Mouse (Mus musculus): Measurements from ENCODE around the gene Kmt2c. TPM values are rescaled to one million over a fixed set of nuclear protein-coding genes. Genes with fewer than 3 reads are reported as not detected.

Kmt2c gene
- polyA plus RNA-seq, 1 experiment from 2014 or later: 10.5 TPM

DNA sequence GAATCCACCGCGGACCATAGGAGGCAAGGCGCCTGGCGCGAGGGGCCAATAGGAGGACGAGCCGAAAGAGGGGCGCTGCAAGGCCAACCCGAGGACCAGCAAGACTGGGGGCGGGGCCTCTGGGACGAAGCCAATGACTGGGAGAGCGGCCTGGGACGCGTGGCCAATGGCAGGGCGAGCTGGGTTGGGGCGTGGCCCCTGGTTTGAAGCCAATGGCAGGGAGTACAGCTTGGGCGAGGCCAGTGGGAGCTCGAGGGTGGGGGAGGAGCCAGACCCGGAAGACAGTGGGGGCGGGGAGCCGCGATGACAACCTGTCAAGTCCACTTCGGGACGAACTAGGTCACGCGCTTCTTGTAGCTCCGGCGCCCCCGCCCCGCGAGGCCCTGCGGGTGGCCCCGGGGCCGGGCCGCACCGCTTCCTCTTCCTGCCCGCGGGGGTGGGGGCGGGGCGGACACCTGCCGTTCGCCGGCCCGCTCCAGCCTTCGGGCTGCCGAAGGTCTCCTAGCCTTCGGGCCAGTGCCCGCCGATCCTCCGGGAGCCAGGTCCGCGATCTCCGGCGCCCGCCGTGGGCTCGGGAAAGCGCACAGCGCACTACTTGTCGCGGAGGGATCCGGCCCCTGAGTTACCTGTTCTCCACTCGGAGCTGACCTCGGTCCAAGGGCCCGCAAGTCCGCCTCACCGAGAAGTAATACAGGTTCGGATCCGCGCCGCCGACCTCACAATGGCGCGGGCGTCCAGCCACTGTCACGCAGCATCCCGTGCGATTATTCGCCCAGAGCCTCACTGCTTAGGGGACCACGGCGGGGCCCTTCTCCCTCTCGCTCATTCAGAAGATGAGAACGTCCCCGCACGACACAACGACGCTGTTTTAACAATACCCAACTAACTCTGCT lies 31.2 kb upstream of the Kmt2c start:
- under 1% methylated on average over 87 of the region's 87 CpGs for WGBS
- H3K27ac ChIP-seq: peak overlapping the region; percentile 98
- no peaks in the 10 kb centered on the region for H3K9me3 ChIP-seq
- no peaks in the 10 kb centered on the region for H3K27me3 ChIP-seq (ENCODE audit: insufficient read depth, poor library complexity, severe bottlenecking)
- H3K4me1 ChIP-seq: peaks cover 20% of the 10 kb centered on the region
- DNase-seq (ENCODE audit: low spot score): peak; percentile 100
- H3K4me3 ChIP-seq: peak overlapping the region; percentile 77
- H3K36me3 ChIP-seq: no peaks in the 10 kb centered on the region

- Histone ChIP-seq H3K4me3 (peak overlapping the region; percentile 77), H3K27me3 (ENCODE audit: insufficient read depth, poor library complexity, severe bottlenecking) (no peaks in the 10 kb centered on the region), H3K27ac (peak overlapping the region; percentile 98), H3K9me3 (no peaks in the 10 kb centered on the region), H3K4me1 (peaks cover 20% of the 10 kb centered on the region), H3K36me3 (no peaks in the 10 kb centered on the region)
- WGBS: 6% methylated on average over 22 of the region's 22 CpGs
- no peak for DNase-seq (ENCODE audit: low spot score)
Observed at GRCm38 (mm10) chr5:25528851-25529528, 30.4 kb upstream of the Kmt2c start.

DNA sequence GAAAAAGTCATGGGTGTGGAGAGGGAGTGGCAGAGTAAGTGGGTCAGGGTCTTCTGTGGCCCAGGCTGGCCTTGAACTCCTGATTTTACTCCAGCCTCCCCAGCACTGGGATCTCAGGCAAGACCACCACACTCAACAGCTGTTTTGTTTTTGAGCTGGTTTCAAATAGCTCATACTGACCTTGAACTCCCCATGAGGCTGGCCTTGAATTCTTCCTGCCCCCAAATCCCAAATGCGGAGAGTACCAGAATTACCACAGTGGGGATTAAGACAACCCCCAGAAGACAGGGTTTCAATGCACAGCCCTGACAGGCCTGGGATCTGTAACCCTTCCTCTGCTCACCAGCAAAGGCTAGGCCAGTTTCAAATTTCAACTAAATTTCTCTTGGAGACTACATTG lies 29.4 kb upstream of the Kmt2c start:
- H3K4me3 ChIP-seq: no peak overlapping the region
- WGBS: 67% methylated on average over 1 of the region's 1 CpGs
- H3K27ac ChIP-seq: no peak overlapping the region
- no peaks in the 10 kb centered on the region for H3K9me3 ChIP-seq
- H3K27me3 ChIP-seq (ENCODE audit: insufficient read depth, poor library complexity, severe bottlenecking): no peaks in the 10 kb centered on the region
- H3K4me1 ChIP-seq: peaks cover 20% of the 10 kb centered on the region
- H3K36me3 ChIP-seq: no peaks in the 10 kb centered on the region
- no peak for DNase-seq (ENCODE audit: low spot score)

- Histone ChIP-seq H3K27me3 (ENCODE audit: insufficient read depth, poor library complexity, severe bottlenecking) (no peaks in the 10 kb centered on the region), H3K27ac (peak overlapping the region; percentile 45; the same call in 1 of the 2 replicates), H3K4me1 (peaks cover 17% of the 10 kb centered on the region), H3K4me3 (no peak overlapping the region; the same call in 1 of the 2 replicates), H3K36me3 (no peaks in the 10 kb centered on the region), H3K9me3 (no peaks in the 10 kb centered on the region)
- DNase-seq (ENCODE audit: low spot score): no peak
- 44% methylated on average over 4 of the region's 4 CpGs for WGBS
Observed at GRCm38 (mm10) chr5:25526926-25527325, 28.3 kb upstream of the Kmt2c start.

DNA sequence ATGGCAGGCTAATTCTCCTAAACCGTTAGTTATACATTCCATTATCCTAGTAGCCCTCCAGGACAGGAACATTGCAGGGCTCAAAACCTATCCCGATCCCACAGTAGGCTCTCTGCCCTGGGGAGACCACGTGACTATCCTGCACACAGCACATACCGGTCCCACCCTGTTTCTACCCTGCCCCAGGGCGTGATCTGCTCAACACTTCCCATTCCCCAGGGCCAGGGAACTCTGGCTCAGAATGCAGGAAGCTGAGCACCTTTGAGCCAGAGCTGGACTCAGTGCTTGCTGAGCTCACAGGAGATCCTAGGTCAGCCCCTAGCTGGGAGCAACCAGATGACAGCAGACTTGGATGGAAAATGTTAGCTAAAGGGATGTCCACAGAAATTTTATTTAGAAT lies 27.5 kb upstream of the Kmt2c start:
- 40% methylated on average over 5 of the region's 5 CpGs for WGBS
- Histone ChIP-seq H3K4me1 (peaks cover 17% of the 10 kb centered on the region), H3K4me3 (no peak overlapping the region), H3K9me3 (no peaks in the 10 kb centered on the region), H3K27me3 (ENCODE audit: insufficient read depth, poor library complexity, severe bottlenecking) (no peaks in the 10 kb centered on the region), H3K36me3 (no peaks in the 10 kb centered on the region), H3K27ac (no peak overlapping the region)
- DNase-seq (ENCODE audit: low spot score): no peak

DNA sequence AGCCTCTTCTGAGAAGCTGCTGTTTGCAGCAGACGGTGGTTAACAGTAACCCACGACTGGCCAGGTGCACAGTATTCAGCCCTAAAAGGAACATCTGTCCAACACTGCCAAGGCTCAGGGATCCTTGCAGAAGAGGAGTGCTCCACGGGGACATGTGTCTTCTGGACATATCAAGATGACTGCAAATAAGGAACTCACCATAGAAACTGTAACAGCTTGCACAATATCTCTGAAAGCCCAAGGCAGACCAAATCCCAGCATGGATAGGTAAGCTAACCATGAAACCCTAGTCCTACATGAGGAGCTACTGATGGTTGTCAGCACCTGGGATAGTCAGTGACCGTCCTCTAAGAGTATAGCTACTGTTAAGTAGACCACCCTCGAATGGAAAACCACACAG lies 22.9 kb upstream of the Kmt2c start:
- no peak for DNase-seq (ENCODE audit: low spot score)
- no peak overlapping the region for H3K27ac ChIP-seq
- no peak overlapping the region for H3K4me3 ChIP-seq
- H3K4me1 ChIP-seq: peaks cover 4% of the 10 kb centered on the region; the same call in 1 of the 2 replicates
- WGBS: 76% methylated on average over 5 of the region's 5 CpGs
- H3K27me3 ChIP-seq (ENCODE audit: insufficient read depth, poor library complexity, severe bottlenecking): no peaks in the 10 kb centered on the region
- H3K36me3 ChIP-seq: no peaks in the 10 kb centered on the region
- H3K9me3 ChIP-seq: no peaks in the 10 kb centered on the region

DNA sequence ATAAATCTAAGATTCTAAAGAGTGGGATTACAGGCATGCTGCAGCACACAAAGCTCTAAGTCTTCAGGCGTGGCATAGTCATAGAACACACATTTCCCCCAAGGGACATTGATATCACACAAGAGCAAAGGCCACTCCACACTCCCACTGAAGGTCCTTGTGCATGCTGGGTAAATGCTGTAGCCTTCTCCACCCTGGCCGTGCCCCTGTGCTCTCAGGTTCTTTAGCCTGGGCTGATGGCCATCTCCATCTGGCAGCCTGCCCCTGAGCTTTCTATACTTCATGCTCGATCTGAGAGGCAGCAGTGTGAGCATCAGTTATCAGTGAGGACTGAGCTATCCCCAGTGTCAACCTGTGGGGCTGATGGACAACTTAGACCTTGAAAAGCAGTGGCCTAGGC lies 21.2 kb upstream of the Kmt2c start:
- Histone ChIP-seq H3K27ac (no peak overlapping the region), H3K27me3 (ENCODE audit: insufficient read depth, poor library complexity, severe bottlenecking) (no peaks in the 10 kb centered on the region), H3K4me3 (no peak overlapping the region), H3K9me3 (no peaks in the 10 kb centered on the region), H3K4me1 (no peaks in the 10 kb centered on the region), H3K36me3 (no peaks in the 10 kb centered on the region)
- no peak for DNase-seq (ENCODE audit: low spot score)
- 72% methylated on average over 3 of the region's 3 CpGs for WGBS

DNA sequence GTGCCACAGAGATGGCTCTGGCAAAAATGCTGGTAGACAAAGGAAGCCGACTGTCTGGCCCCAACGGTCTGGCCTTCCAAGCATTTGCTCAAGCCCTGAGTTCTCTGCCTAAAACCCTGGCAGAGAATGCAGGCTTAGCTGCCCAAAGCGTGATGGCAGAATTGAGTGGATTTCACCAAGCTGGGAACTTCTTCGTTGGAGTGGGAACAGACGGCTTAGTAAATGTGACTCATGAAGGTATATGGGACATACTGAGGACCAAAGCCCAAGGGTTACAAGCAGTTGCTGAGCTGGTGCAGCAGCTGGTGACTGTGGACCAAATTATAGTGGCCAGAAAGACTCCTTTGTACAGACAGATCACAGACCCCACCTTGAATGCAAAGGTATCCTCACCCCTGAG lies 19.0 kb upstream of the Kmt2c start:
- 82% methylated on average over 5 of the region's 5 CpGs for WGBS
- H3K9me3 ChIP-seq: no peaks in the 10 kb centered on the region

GRCm38 (mm10) chr5:25516301-25516895 lies 17.8 kb upstream of the Kmt2c start:
- Histone ChIP-seq H3K36me3 (no peaks in the 10 kb centered on the region), H3K27ac (no peak overlapping the region), H3K27me3 (ENCODE audit: insufficient read depth, poor library complexity, severe bottlenecking) (no peaks in the 10 kb centered on the region), H3K4me1 (no peaks in the 10 kb centered on the region), H3K9me3 (no peaks in the 10 kb centered on the region), H3K4me3 (no peak overlapping the region)
- 87% methylated on average over 11 of the region's 11 CpGs for WGBS
- DNase-seq (ENCODE audit: low spot score): peak; percentile 68

More for the DNA sequence above, 19.0 kb upstream of the Kmt2c start:
- Histone ChIP-seq H3K36me3 (no peaks in the 10 kb centered on the region), H3K4me1 (no peaks in the 10 kb centered on the region), H3K27ac (no peak overlapping the region), H3K4me3 (no peak overlapping the region), H3K27me3 (ENCODE audit: insufficient read depth, poor library complexity, severe bottlenecking) (no peaks in the 10 kb centered on the region)
- DNase-seq (ENCODE audit: low spot score): peak; percentile 53

- no peak within 1 kb of the TSS for H3K4me3 ChIP-seq
- 84% methylated on average over 5 of the region's 5 CpGs for WGBS
- H3K9me3 ChIP-seq: no peaks in the 10 kb centered on the region
- no peaks in the 10 kb centered on the region for H3K27me3 ChIP-seq (ENCODE audit: insufficient read depth, poor library complexity, severe bottlenecking)
- H3K4me1 ChIP-seq: no peaks in the 10 kb centered on the region
- DNase-seq (ENCODE audit: low spot score): peak; percentile 1
- H3K36me3 ChIP-seq: no peaks in the 10 kb centered on the region
- H3K27ac ChIP-seq: no peak within 1 kb of the TSS
Observed at GRCm38 (mm10) chr5:25515767-25516166, 17.2 kb upstream of the Kmt2c start, which contains the start of gene Cct8l1. TSS of gene Cct8l1 (plus strand) at chr5:25516067.

GRCm38 (mm10) chr5:25506041-25506440 lies 7.5 kb upstream of the Kmt2c start:
- Histone ChIP-seq H3K27me3 (ENCODE audit: insufficient read depth, poor library complexity, severe bottlenecking) (no peaks in the 10 kb centered on the region), H3K4me1 (no peaks in the 10 kb centered on the region), H3K4me3 (no peak overlapping the region), H3K27ac (no peak overlapping the region), H3K36me3 (no peaks in the 10 kb centered on the region), H3K9me3 (no peaks in the 10 kb centered on the region)
- WGBS: 77% methylated on average over 5 of the region's 5 CpGs
- no peak for DNase-seq (ENCODE audit: low spot score)

GRCm38 (mm10) chr5:25500686-25501085 lies 2.1 kb upstream of the Kmt2c start:
- Histone ChIP-seq H3K27me3 (ENCODE audit: insufficient read depth, poor library complexity, severe bottlenecking) (no peaks in the 10 kb centered on the region), H3K4me1 (peaks cover 7% of the 10 kb centered on the region), H3K9me3 (no peaks in the 10 kb centered on the region), H3K4me3 (peak overlapping the region; percentile 96), H3K27ac (0 out of 2 replicates have a peak overlapping the region, but pooled peaks have one; percentile 96), H3K36me3 (no peaks in the 10 kb centered on the region)
- DNase-seq (ENCODE audit: low spot score): no peak
- WGBS: 69% methylated on average over 7 of the region's 7 CpGs
